Mouse (Mus musculus): ENCODE measurements around the gene Cdc42se1. TPM values are rescaled to one million over a fixed set of nuclear protein-coding genes. Genes with fewer than 3 reads are reported as not detected.
A peak's percentile ranks its signal among the peaks of the same experiment; 100 is the strongest.

Gene Cdc42se1
- polyA plus RNA-seq (2015; fragmentation: Nextera tagmentation; extraction: Ambion mirVana), result 72.9 and 79.3 TPM in 2 replicates

GRCm38 (mm10) chr3:95228148-95228893 is at the start of gene Cdc42se1:
Gene Cdc42se1 (plus strand): TSS chr3:95228732.
- H3K27ac ChIP-seq (ENCODE audit: low read length), result peak within 1 kb of the TSS; percentile 98
- under 1% methylated on average over 59 of the region's 64 CpGs for WGBS
- peak; percentile 92 for ATAC-seq
- H3K4me1 ChIP-seq (replicated peaks; ENCODE audit: control insufficient read depth, insufficient read depth, low read length), result peaks cover 48% of the 10 kb centered on the region
- peaks cover 22% of the 10 kb centered on the region for H3K36me3 ChIP-seq (ENCODE audit: control insufficient read depth, insufficient read depth)
- H3K27me3 ChIP-seq (replicated peaks; ENCODE audit: control insufficient read depth, insufficient read depth, low read length), result no peaks in the 10 kb centered on the region
- H3K9me3 ChIP-seq (ENCODE audit: control insufficient read depth, low read length), result no peaks in the 10 kb centered on the region
- peak within 1 kb of the TSS; percentile 84 for H3K4me3 ChIP-seq (replicated peaks; ENCODE audit: low read length)
- peak within 1 kb of the TSS; percentile 91 for H3K9ac ChIP-seq (replicated peaks; ENCODE audit: low read depth, low read length)
- H3K4me2 ChIP-seq (ENCODE audit: low read length), result peak within 1 kb of the TSS; percentile 74

DNA sequence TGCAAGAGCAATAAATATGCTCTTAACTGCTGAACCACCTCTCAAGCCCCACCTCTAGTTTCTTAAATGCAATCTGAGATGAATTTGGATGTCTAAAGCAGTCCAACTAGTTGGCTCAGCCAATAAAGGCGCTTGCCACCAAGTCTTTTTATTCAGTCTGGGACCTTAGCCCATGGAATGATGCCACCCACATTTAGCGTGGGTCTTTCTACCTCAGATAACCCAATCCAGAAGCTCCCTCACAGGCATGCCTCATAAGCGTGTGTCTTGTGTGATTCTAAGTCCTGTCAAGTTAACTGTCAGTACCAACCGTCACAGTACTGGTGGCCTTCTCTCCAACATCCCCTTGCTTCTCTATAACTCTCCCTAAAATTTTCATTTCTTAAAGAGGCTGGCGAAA is 49.6 kb upstream of the Cdc42se1 start:
- Histone ChIP-seq H3K36me3 (ENCODE audit: control insufficient read depth, insufficient read depth) (no peaks in the 10 kb centered on the region; the same call in 1 of the 2 replicates), H3K9ac (replicated peaks; ENCODE audit: low read depth, low read length) (no peak overlapping the region), H3K27me3 (replicated peaks; ENCODE audit: control insufficient read depth, insufficient read depth, low read length) (no peaks in the 10 kb centered on the region), H3K4me2 (ENCODE audit: low read length) (no peak overlapping the region), H3K4me1 (replicated peaks; ENCODE audit: control insufficient read depth, insufficient read depth, low read length) (peaks cover 2% of the 10 kb centered on the region; the same call in 1 of the 2 replicates), H3K4me3 (replicated peaks; ENCODE audit: low read length) (no peak overlapping the region), H3K9me3 (ENCODE audit: control insufficient read depth, low read length) (no peaks in the 10 kb centered on the region), H3K27ac (ENCODE audit: low read length) (no peak overlapping the region)
- 82% methylated on average over 5 of the region's 5 CpGs for WGBS
- no peak for ATAC-seq

DNA sequence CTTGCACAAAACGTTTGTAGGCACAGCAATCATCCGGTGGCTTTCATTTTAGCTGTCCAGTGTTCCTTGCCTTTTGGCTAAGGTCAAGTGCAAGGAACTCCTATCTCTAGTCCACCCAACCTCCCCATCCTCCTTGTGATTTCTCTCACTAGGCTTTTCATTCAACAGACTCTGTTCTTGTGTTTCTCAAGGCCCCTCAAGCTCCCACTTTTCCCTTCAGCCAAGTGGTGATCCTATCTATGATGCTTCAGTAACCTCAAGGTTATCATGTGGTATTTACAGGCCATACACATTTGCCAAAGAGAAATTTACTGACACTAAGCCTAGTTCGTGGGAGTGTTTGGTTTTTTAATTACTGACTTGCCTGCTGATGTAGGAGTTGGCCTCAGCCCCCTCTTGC is 48.6 kb upstream of the Cdc42se1 start:
- Histone ChIP-seq H3K4me2 (ENCODE audit: low read length) (no peak overlapping the region), H3K9me3 (ENCODE audit: control insufficient read depth, low read length) (no peaks in the 10 kb centered on the region), H3K27ac (ENCODE audit: low read length) (no peak overlapping the region), H3K9ac (replicated peaks; ENCODE audit: low read depth, low read length) (no peak overlapping the region), H3K27me3 (replicated peaks; ENCODE audit: control insufficient read depth, insufficient read depth, low read length) (no peaks in the 10 kb centered on the region), H3K4me3 (replicated peaks; ENCODE audit: low read length) (no peak overlapping the region), H3K36me3 (ENCODE audit: control insufficient read depth, insufficient read depth) (no peaks in the 10 kb centered on the region; the same call in 1 of the 2 replicates), H3K4me1 (replicated peaks; ENCODE audit: control insufficient read depth, insufficient read depth, low read length) (no peaks in the 10 kb centered on the region)
- ATAC-seq, result no peak
- 77% methylated on average over 3 of the region's 3 CpGs for WGBS

- Histone ChIP-seq H3K4me2 (ENCODE audit: low read length) (no peak overlapping the region), H3K4me3 (replicated peaks; ENCODE audit: low read length) (no peak overlapping the region), H3K9ac (replicated peaks; ENCODE audit: low read depth, low read length) (no peak overlapping the region), H3K4me1 (replicated peaks; ENCODE audit: control insufficient read depth, insufficient read depth, low read length) (no peaks in the 10 kb centered on the region), H3K27ac (ENCODE audit: low read length) (no peak overlapping the region), H3K27me3 (replicated peaks; ENCODE audit: control insufficient read depth, insufficient read depth, low read length) (no peaks in the 10 kb centered on the region), H3K9me3 (ENCODE audit: control insufficient read depth, low read length) (no peaks in the 10 kb centered on the region), H3K36me3 (ENCODE audit: control insufficient read depth, insufficient read depth) (no peaks in the 10 kb centered on the region; the same call in 1 of the 2 replicates)
- WGBS, result 60% methylated on average over 1 of the region's 1 CpGs
- no peak for ATAC-seq
Measured at GRCm38 (mm10) chr3:95181841-95182240, 46.7 kb upstream of the Cdc42se1 start.

DNA sequence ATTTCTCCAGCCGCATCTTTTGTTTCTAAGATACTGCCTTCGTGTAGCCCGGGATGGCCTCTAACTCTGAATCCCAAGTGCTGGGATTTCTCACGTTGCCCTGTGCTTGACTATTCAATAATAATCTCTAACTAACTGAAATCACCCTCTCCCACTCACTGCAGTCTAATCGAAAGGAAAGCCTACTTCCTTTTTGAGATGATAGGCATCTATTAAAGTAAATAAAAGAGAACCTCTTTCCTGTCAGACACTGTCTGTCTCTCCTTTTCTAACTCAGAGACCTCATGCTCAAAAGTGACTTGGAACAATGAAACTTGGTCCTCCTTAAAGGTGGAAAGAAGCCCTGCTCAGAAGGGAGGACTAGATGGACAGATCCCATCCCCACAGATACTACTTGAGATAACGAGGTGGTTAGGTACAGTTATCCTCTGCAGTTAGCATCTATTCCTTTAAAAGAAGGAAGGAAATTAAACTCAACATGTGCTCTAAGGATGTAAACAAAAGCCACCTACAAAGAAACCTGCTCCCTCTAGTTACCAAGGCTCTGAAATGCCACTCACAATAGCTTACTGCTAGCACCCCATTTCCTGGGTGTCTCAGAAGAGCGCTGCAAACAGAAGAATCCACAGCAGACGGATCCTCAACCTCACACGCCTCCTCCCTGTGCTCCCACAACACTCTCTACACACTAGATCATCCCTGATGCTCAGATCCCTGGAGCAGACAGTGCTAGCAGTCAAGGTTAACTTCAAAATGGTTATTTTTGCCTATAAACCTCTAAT is 43.5 kb upstream of the Cdc42se1 start:
- H3K9me3 ChIP-seq (ENCODE audit: control insufficient read depth, low read length), result no peaks in the 10 kb centered on the region
- no peak overlapping the region for H3K4me2 ChIP-seq (ENCODE audit: low read length)
- no peak for ATAC-seq
- no peak overlapping the region for H3K4me3 ChIP-seq (replicated peaks; ENCODE audit: low read length)
- H3K27ac ChIP-seq (ENCODE audit: low read length), result no peak overlapping the region
- no peaks in the 10 kb centered on the region for H3K4me1 ChIP-seq (replicated peaks; ENCODE audit: control insufficient read depth, insufficient read depth, low read length)
- H3K36me3 ChIP-seq (ENCODE audit: control insufficient read depth, insufficient read depth), result peaks cover 15% of the 10 kb centered on the region
- H3K27me3 ChIP-seq (replicated peaks; ENCODE audit: control insufficient read depth, insufficient read depth, low read length), result no peaks in the 10 kb centered on the region
- no peak overlapping the region for H3K9ac ChIP-seq (replicated peaks; ENCODE audit: low read depth, low read length)
- WGBS, result 81% methylated on average over 9 of the region's 9 CpGs

GRCm38 (mm10) chr3:95186100-95186499 is 42.4 kb upstream of the Cdc42se1 start:
- Histone ChIP-seq H3K9me3 (ENCODE audit: control insufficient read depth, low read length) (no peaks in the 10 kb centered on the region), H3K36me3 (ENCODE audit: control insufficient read depth, insufficient read depth) (peaks cover 18% of the 10 kb centered on the region), H3K4me1 (replicated peaks; ENCODE audit: control insufficient read depth, insufficient read depth, low read length) (no peaks in the 10 kb centered on the region), H3K4me2 (ENCODE audit: low read length) (no peak overlapping the region), H3K9ac (replicated peaks; ENCODE audit: low read depth, low read length) (no peak overlapping the region), H3K4me3 (replicated peaks; ENCODE audit: low read length) (no peak overlapping the region), H3K27ac (ENCODE audit: low read length) (no peak overlapping the region), H3K27me3 (replicated peaks; ENCODE audit: control insufficient read depth, insufficient read depth, low read length) (no peaks in the 10 kb centered on the region)
- ATAC-seq, result no peak
- 88% methylated on average over 2 of the region's 2 CpGs for WGBS

DNA sequence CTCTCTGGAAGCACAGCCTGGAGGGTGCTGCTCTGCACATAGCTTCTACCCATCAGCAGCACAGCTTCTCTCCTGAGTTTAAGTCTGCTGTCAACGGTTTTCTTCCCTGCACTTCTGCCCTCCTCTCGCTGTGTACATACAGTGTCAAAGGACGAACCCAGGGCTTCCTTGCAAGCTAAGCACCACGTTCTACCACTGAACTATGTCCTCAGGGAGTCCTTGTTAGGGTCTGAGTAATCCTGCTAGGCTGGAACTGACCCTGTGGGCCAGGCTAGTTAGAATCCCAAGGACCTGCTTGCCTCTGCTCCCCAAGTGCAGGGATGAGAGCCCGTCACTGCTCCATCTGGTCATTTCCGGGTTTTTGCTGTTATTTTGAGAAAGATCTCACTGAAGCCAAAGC is 41.6 kb upstream of the Cdc42se1 start:
- no peak for ATAC-seq
- no peak overlapping the region for H3K4me3 ChIP-seq (replicated peaks; ENCODE audit: low read length)

DNA sequence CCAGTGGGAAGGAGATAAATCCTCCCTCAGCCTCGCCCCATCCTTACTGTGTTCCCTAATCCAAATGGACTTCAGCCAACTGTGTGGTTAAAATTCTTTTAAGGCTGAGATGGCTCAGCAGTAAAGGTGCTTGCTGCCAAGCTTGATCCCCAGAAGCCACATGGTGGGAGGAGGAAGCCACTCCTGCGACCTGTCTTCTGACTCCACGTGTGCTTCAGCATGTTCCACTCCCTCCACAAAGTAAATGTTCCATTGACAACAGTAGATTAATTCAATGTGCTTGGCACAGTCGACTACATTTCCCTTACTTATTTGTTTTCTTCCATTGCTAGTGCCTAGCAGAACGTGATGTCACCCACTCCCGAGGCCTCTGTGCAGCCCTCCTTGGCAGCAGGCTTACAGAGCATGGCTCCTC is 33.8 kb upstream of the Cdc42se1 start:
- 69% methylated on average over 6 of the region's 6 CpGs for WGBS
- H3K9ac ChIP-seq (replicated peaks; ENCODE audit: low read depth, low read length), result no peak overlapping the region
- no peak overlapping the region for H3K27ac ChIP-seq (ENCODE audit: low read length)
- no peak overlapping the region for H3K4me2 ChIP-seq (ENCODE audit: low read length)
- H3K36me3 ChIP-seq (ENCODE audit: control insufficient read depth, insufficient read depth), result peaks cover 10% of the 10 kb centered on the region
- H3K9me3 ChIP-seq (ENCODE audit: control insufficient read depth, low read length), result no peaks in the 10 kb centered on the region
- no peak overlapping the region for H3K4me3 ChIP-seq (replicated peaks; ENCODE audit: low read length)
- H3K4me1 ChIP-seq (replicated peaks; ENCODE audit: control insufficient read depth, insufficient read depth, low read length), result no peaks in the 10 kb centered on the region
- no peak for ATAC-seq
- no peaks in the 10 kb centered on the region for H3K27me3 ChIP-seq (replicated peaks; ENCODE audit: control insufficient read depth, insufficient read depth, low read length)

More for the DNA sequence above, 41.6 kb upstream of the Cdc42se1 start:
- H3K9me3 ChIP-seq (ENCODE audit: control insufficient read depth, low read length), result no peaks in the 10 kb centered on the region
- no peaks in the 10 kb centered on the region for H3K27me3 ChIP-seq (replicated peaks; ENCODE audit: control insufficient read depth, insufficient read depth, low read length)
- no peak overlapping the region for H3K4me2 ChIP-seq (ENCODE audit: low read length)
- no peak overlapping the region for H3K9ac ChIP-seq (replicated peaks; ENCODE audit: low read depth, low read length)
- H3K4me1 ChIP-seq (replicated peaks; ENCODE audit: control insufficient read depth, insufficient read depth, low read length), result no peaks in the 10 kb centered on the region
- WGBS, result 95% methylated on average over 6 of the region's 6 CpGs
- no peak overlapping the region for H3K27ac ChIP-seq (ENCODE audit: low read length)
- H3K36me3 ChIP-seq (ENCODE audit: control insufficient read depth, insufficient read depth), result peaks cover 18% of the 10 kb centered on the region

DNA sequence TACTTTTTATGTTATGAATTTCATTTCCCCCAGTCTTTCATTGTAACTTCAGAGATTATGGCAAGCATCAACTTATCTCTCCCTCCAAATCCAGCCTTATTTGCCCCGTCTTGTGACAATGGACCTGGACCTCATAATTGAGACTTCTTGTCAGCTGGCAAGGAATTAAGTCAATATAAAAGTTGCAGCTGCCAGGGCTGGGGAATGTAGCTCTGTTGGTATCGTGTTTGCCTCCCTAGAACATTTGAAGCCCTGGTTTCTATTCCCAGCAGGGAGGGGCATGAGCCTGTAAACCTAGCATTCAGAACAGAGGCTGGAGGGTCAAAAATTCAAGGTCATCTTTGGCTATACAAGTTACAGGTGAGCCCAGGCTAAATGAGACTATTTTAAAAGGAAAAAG is 32.8 kb upstream of the Cdc42se1 start:
- no peak overlapping the region for H3K4me2 ChIP-seq (ENCODE audit: low read length)
- H3K9ac ChIP-seq (replicated peaks; ENCODE audit: low read depth, low read length), result no peak overlapping the region
- no peak for ATAC-seq
- H3K36me3 ChIP-seq (ENCODE audit: control insufficient read depth, insufficient read depth), result peaks cover 5% of the 10 kb centered on the region; the same call in 1 of the 2 replicates
- 80% methylated on average over 2 of the region's 2 CpGs for WGBS
- no peaks in the 10 kb centered on the region for H3K4me1 ChIP-seq (replicated peaks; ENCODE audit: control insufficient read depth, insufficient read depth, low read length)
- H3K4me3 ChIP-seq (replicated peaks; ENCODE audit: low read length), result no peak overlapping the region
- H3K27ac ChIP-seq (ENCODE audit: low read length), result no peak overlapping the region
- no peaks in the 10 kb centered on the region for H3K9me3 ChIP-seq (ENCODE audit: control insufficient read depth, low read length)
- H3K27me3 ChIP-seq (replicated peaks; ENCODE audit: control insufficient read depth, insufficient read depth, low read length), result no peaks in the 10 kb centered on the region

Measured in forebrain, embryonic 16.5 days (tissue).